In the genomic region with DNA sequence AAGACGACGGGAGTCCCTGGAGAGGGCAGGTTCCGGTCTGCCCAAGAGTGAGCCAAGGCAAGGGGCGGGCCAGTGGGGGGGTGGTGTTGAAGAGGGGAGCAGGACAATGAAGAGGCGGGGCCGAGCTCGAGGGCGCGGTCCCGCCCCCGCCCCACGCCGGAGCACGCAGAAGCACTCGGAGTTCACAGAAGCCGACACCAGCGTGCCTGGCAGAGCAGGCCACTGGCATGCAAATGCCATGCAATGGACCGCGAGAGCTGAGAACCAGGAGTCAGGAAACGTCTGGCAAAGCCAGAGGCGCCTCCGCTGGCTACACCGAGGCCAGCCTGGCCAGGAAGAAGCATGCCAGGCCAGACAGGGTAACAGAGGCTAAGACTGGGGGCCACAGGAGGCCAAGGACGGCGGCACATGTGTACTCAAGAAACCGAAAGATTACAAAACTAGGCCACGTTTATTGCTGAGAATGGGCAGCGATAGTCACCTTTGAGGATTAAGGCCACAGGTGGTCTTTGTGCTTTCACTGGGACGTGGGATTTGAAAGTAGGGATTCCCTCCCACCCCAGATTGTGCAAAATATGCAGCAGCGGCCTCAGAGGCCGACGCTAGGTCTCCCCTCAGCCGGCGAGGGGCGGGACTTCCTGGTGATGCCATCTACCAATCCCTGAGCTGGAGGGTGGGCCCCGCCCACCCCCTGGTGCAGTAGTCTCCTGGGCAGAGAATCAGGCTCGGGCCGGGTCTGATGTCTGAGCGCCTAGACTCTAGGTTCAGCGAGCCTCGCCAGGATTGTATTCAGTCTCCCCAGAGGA, we compare ENCODE assay signal across 8 mouse cellular contexts. TPM values are rescaled to one million over a fixed set of nuclear protein-coding genes. Genes with fewer than 3 reads are reported as not detected.
DNase-seq lines count a peak whose midpoint lies in the region; ATAC-seq lines count a peak whose summit lies in the region.

A gene (minus strand): TSS at position 92 of the 806 bp plus-strand sequence.

- peak; percentile 95 for ATAC-seq in hindbrain, embryonic 12.5 days (ENCODE audit: low FRiP score)
- peak; percentile 96 for ATAC-seq in lung, embryonic 16.5 days (ENCODE audit: low read depth)

- peak within 1 kb of the TSS; percentile 90 for H3K27ac ChIP-seq in hindbrain, embryonic 12.5 days
- H3K27ac ChIP-seq in lung, embryonic 16.5 days (ENCODE audit: low read length) = peak within 1 kb of the TSS; percentile 95

- H3K36me3 ChIP-seq in hindbrain, embryonic 12.5 days = peaks cover 27% of the 10 kb centered on the region
- peaks cover 9% of the 10 kb centered on the region; the same call in 1 of the 2 replicates for H3K36me3 ChIP-seq in lung, embryonic 16.5 days (ENCODE audit: control insufficient read depth, insufficient read depth, low read length)

- H3K9me3 ChIP-seq in hindbrain, embryonic 12.5 days (replicated peaks) = no peaks in the 10 kb centered on the region
- H3K9me3 ChIP-seq in lung, embryonic 16.5 days (ENCODE audit: control insufficient read depth, low read length) = no peaks in the 10 kb centered on the region

- peak within 1 kb of the TSS; percentile 99 for H3K4me2 ChIP-seq in hindbrain, embryonic 12.5 days (replicated peaks)
- peak within 1 kb of the TSS; percentile 99 for H3K4me2 ChIP-seq in lung, embryonic 16.5 days (ENCODE audit: low read depth, low read length)

- peak within 1 kb of the TSS; percentile 72 for H3K9ac ChIP-seq in hindbrain, embryonic 12.5 days
- peak within 1 kb of the TSS; percentile 77 for H3K9ac ChIP-seq in lung, embryonic 16.5 days (ENCODE audit: low read length)

- 0 out of 2 replicates have a peak, but pooled peaks cover 8% of the 10 kb centered on the region for H3K27me3 ChIP-seq in hindbrain, embryonic 12.5 days
- no peaks in the 10 kb centered on the region for H3K27me3 ChIP-seq in lung, embryonic 16.5 days (ENCODE audit: control insufficient read depth, insufficient read depth, low read depth, low read length)

- peaks cover 20% of the 10 kb centered on the region for H3K4me1 ChIP-seq in hindbrain, embryonic 12.5 days
- peaks cover 11% of the 10 kb centered on the region for H3K4me1 ChIP-seq in lung, embryonic 16.5 days (replicated peaks; ENCODE audit: control insufficient read depth, insufficient read depth, low read length)

- peak; percentile 93 to 96 for DNase-seq in adrenal gland, adult (ENCODE audit: inconsistent age in 2 of 2, low spot score in 1 of 2)
- peak; percentile 86 to 91 for DNase-seq in cerebellum, postnatal 36 days
- peak; percentile 62 to 69 for DNase-seq in frontal cortex, postnatal 25 days (ENCODE audit: low spot score in 2 of 2)
- DNase-seq in layer of hippocampus, postnatal 10 days (ENCODE audit: low spot score in 2 of 2) = peak; percentile 79 to 87
- peak; percentile 67 for DNase-seq in retina, adult 2 months (ENCODE audit: low read depth, low spot score)
- DNase-seq in T-cell, adult 2 months (ENCODE audit: low spot score) = no peak

- H3K4me3 ChIP-seq in hindbrain, embryonic 12.5 days = peak within 1 kb of the TSS; percentile 52
- H3K4me3 ChIP-seq in lung, embryonic 16.5 days (ENCODE audit: low read length) = peak within 1 kb of the TSS; percentile 69

- WGBS in hindbrain, embryonic 12.5 days = under 1% methylated on average over 41 of the region's 41 CpGs
- under 1% methylated on average over 39 of the region's 41 CpGs for WGBS in lung, embryonic 16.5 days

RNA-seq across cellular contexts. Expression of the gene that starts here (rescaled TPM):
- polyA plus RNA-seq in hindbrain, embryonic 12.5 days (2016; fragmentation: Nextera tagmentation; extraction: Ambion mirVana) = 39.0 and 45.2 TPM in 2 replicates
- 1 to 10 TPM; 2.1 to 2.6 TPM for total RNA-seq in layer of hippocampus, postnatal 10 days (2021)
- 47.4 and 49.8 TPM in 2 replicates for polyA plus RNA-seq in lung, embryonic 16.5 days (2015; fragmentation: Nextera tagmentation; extraction: Ambion mirVana)
